In the genomic region with DNA sequence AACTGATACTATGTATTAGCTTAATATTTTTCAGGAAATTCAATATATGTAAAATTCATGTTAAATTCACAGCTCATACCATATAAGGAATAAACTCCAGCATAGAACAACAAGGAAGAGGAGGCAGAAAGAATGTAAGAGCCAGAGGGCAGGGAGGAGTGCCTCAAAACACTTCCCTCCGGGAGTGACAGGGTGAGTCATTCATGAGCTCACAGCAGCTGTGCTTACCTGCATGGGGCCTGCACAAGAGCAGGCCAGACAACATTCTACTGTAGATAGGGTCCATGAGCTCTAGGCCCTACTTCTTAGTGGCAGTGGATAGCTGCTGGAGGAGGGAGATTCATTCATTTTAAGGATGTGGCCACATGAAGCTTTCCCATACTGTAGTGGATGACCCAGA, we compare ENCODE assay signal across 18 mouse cellular contexts. TPM values are rescaled to one million over a fixed set of nuclear protein-coding genes. Genes with fewer than 3 reads are reported as not detected.
DNase-seq lines count a peak whose midpoint lies in the region; ATAC-seq and TF ChIP-seq lines count a peak whose summit lies in the region.
"Had no signal": no experiment of that assay in that cellular context is flagged by ENCODE, and none has a peak within 500 bp of the region (broad histone marks: within the 10 kb centered on the region; RNA-seq: fewer than 3 reads in every experiment).

No protein-coding gene starts in this region.

- in situ Hi-C loops in CH12.LX (cut with MboI; ENCODE audit: low pct_ligation_motif_present, low pct_unique_long_range_greater_than_20kb, low sequenced_read_pairs): loop anchor here (10.0 to 25.0 kb wide), 3 partner anchors 418 to 1043 kb away; no protein-coding TSS in a partner anchor

- peak; percentile 25; the same call in 1 of the 2 replicates for ATAC-seq in lung, postnatal 0 days
- ATAC-seq: midbrain, embryonic 13.5 days had no signal

- WGBS in lung, postnatal 0 days: 36% methylated on average over 1 of the region's 1 CpGs

- H3K4me1 ChIP-seq in lung, postnatal 0 days (ENCODE audit: insufficient read depth, low read depth, low read length): no peaks in the 10 kb centered on the region
- peaks cover 19 to 41% of the 10 kb centered on the region in 2 experiments for H3K4me1 ChIP-seq in CH12.LX (ENCODE audit: control insufficient read depth in 1 of 2, insufficient read depth in 2 of 2)
- H3K4me1 ChIP-seq in brown adipose tissue, adult 24 weeks (ENCODE audit: control insufficient read depth, insufficient read depth, insufficient read length, low read length): no peaks in the 10 kb centered on the region
- H3K4me1 ChIP-seq: forebrain, embryonic 12.5 days; heart, embryonic 12.5 days; hindbrain, embryonic 12.5 days; limb, embryonic 15.5 days; liver, embryonic 15.5 days had no signal

- no peak for TF ChIP-seq CTCF in lung, postnatal 0 days (IDR thresholded peaks at IDR 0.05)
- no peak for TF ChIP-seq CTCF in CH12.LX (conservative IDR thresholded peaks at IDR 0.05 in 1 of 2, IDR thresholded peaks at IDR 0.05 in 1 of 2; ENCODE audit: low read depth in 2 of 2, low read length in 2 of 2)

- no peaks in the 10 kb centered on the region for H3K36me3 ChIP-seq in lung, postnatal 0 days (ENCODE audit: insufficient read depth, low read length)
- H3K36me3 ChIP-seq in CH12.LX (replicated peaks in 1 of 2; ENCODE audit: control insufficient read depth in 1 of 2, insufficient read depth in 1 of 2, low read length in 1 of 2): no peaks in the 10 kb centered on the region
- H3K36me3 ChIP-seq in splenic B cell, adult 2 months (ENCODE audit: control insufficient read depth, insufficient read depth, low read length, poor library complexity, severe bottlenecking): no peaks in the 10 kb centered on the region
- H3K36me3 ChIP-seq: forebrain, embryonic 12.5 days; heart, embryonic 12.5 days; hindbrain, embryonic 12.5 days; limb, embryonic 15.5 days; liver, embryonic 15.5 days; midbrain, embryonic 13.5 days had no signal

- H3K27ac ChIP-seq in lung, postnatal 0 days (ENCODE audit: low read length): no peak overlapping the region
- H3K27ac ChIP-seq in CH12.LX (ENCODE audit: insufficient read depth, low read depth): 0 out of 2 replicates have a peak overlapping the region, but pooled peaks have one; percentile 18
- H3K27ac ChIP-seq in brown adipose tissue, adult 24 weeks (replicated peaks; ENCODE audit: low read depth, low read length): peak overlapping the region; percentile 24; the same call in 1 of the 2 replicates
- H3K27ac ChIP-seq: forebrain, embryonic 12.5 days; hindbrain, embryonic 12.5 days; limb, embryonic 15.5 days; liver, embryonic 15.5 days; midbrain, embryonic 13.5 days had no signal

- TF ChIP-seq EP300 in lung, postnatal 0 days (IDR thresholded peaks at IDR 0.05): no peak
- TF ChIP-seq EP300 in CH12.LX (IDR thresholded peaks at IDR 0.05; ENCODE audit: low read length): no peak

- H3K9ac ChIP-seq in lung, postnatal 0 days (replicated peaks; ENCODE audit: low read depth): no peak overlapping the region
- H3K9ac ChIP-seq in CH12.LX (ENCODE audit: insufficient read depth, low read depth): no peak overlapping the region
- H3K9ac ChIP-seq: forebrain, embryonic 12.5 days; heart, embryonic 12.5 days; hindbrain, embryonic 12.5 days; limb, embryonic 15.5 days; liver, embryonic 15.5 days; midbrain, embryonic 13.5 days had no signal

- TF ChIP-seq POLR2A in CH12.LX (IDR thresholded peaks at IDR 0.05; ENCODE audit: low read depth, low read length): no peak

- no peaks in the 10 kb centered on the region for H3K9me3 ChIP-seq in lung, postnatal 0 days (ENCODE audit: low read length)
- H3K9me3 ChIP-seq in CH12.LX (replicated peaks; ENCODE audit: low read length): no peaks in the 10 kb centered on the region
- H3K9me3 ChIP-seq: forebrain, embryonic 12.5 days; heart, embryonic 12.5 days; hindbrain, embryonic 12.5 days; limb, embryonic 15.5 days; liver, embryonic 15.5 days; megakaryocyte, embryonic 14.5 days; midbrain, embryonic 13.5 days had no signal

- peak; percentile 36 for DNase-seq in lung, postnatal 0 days (ENCODE audit: low spot score)
- DNase-seq in lung, postnatal 10 days: no peak
- no peak for DNase-seq in CH12.LX (ENCODE audit: extremely low read depth)
- peak; percentile 4 for DNase-seq in splenic B cell, adult 2 months (ENCODE audit: low read depth, low spot score)
- DNase-seq in embryo, embryonic 11 days: no peak
- DNase-seq in lung, postnatal 36 days: no peak
- no peak for DNase-seq in urinary bladder, postnatal 36 days (ENCODE audit: low spot score in 2 of 2)
- DNase-seq: right cerebral cortex, adult 18-20 months had no signal

- no peaks in the 10 kb centered on the region for H3K79me2 ChIP-seq in CH12.LX (replicated peaks; ENCODE audit: control insufficient read depth, extremely low read depth, insufficient read depth, poor library complexity, severe bottlenecking)

- dilution Hi-C loops in CH12.LX (cut with MboI; ENCODE audit: extremely low pct_ligation_motif_present, extremely low pct_unique_long_range_greater_than_20kb, low sequenced_read_pairs): no loop called here

- no peak overlapping the region for H3K4me3 ChIP-seq in lung, postnatal 0 days (ENCODE audit: low read depth, low read length)
- no peak overlapping the region for H3K4me3 ChIP-seq in CH12.LX (replicated peaks in 1 of 3; ENCODE audit: low read depth in 2 of 3, low read length in 2 of 3, poor library complexity in 1 of 3)
- no peak overlapping the region for H3K4me3 ChIP-seq in brown adipose tissue, adult 24 weeks (ENCODE audit: insufficient read depth, low read depth, low read length)
- H3K4me3 ChIP-seq: forebrain, embryonic 12.5 days; heart, embryonic 12.5 days; hindbrain, embryonic 12.5 days; limb, embryonic 15.5 days; liver, embryonic 15.5 days; megakaryocyte, embryonic 14.5 days; midbrain, embryonic 13.5 days had no signal

- no peak overlapping the region for H3K4me2 ChIP-seq in lung, postnatal 0 days (replicated peaks; ENCODE audit: low read depth, low read length)
- H3K4me2 ChIP-seq in CH12.LX (ENCODE audit: insufficient read depth, low read depth, poor library complexity, severe bottlenecking): no peak overlapping the region
- H3K4me2 ChIP-seq: forebrain, embryonic 12.5 days; heart, embryonic 12.5 days; hindbrain, embryonic 12.5 days; limb, embryonic 15.5 days; liver, embryonic 15.5 days; midbrain, embryonic 13.5 days had no signal

- TF ChIP-seq RAD21 in CH12.LX (IDR thresholded peaks at IDR 0.05; ENCODE audit: low read depth, low read length): no peak

- H3K27me3 ChIP-seq in lung, postnatal 0 days (replicated peaks; ENCODE audit: insufficient read depth, low read length): no peaks in the 10 kb centered on the region
- no peaks in the 10 kb centered on the region for H3K27me3 ChIP-seq in CH12.LX (replicated peaks)
- no peaks in the 10 kb centered on the region for H3K27me3 ChIP-seq in splenic B cell, adult 2 months (ENCODE audit: control insufficient read depth, insufficient read depth, low read length, poor library complexity, severe bottlenecking)
- H3K27me3 ChIP-seq: heart, embryonic 12.5 days; liver, embryonic 15.5 days had no signal

TF ChIP-seq in CH12.LX, 34 proteins besides CTCF, POLR2A, EP300 and RAD21:
- TF ChIP-seq SIN3A (IDR thresholded peaks at IDR 0.05; ENCODE audit: low read length) (no peak), UBTF (IDR thresholded peaks at IDR 0.05; ENCODE audit: low read depth, low read length) (no peak), MXI1 (IDR thresholded peaks at IDR 0.05; ENCODE audit: low read depth, low read length) (no peak)

RNA-seq across cellular contexts. Expression of a gene that starts 20.7 kb away (rescaled TPM):
- polyA plus RNA-seq in lung, postnatal 0 days (2015; fragmentation: Nextera tagmentation; extraction: Ambion mirVana): 7,609 and 7,998 TPM in 2 replicates
- 2,307 and 2,940 TPM in 2 replicates for total RNA-seq in CH12.LX (2012; rRNA removed)
- total RNA-seq in CH12.LX (2014; rRNA removed): 6,726 and 7,895 TPM in 2 replicates
- 1,685 and 1,828 TPM in 2 replicates for polyA plus RNA-seq in CH12.LX (2012; ENCODE audit: insufficient read length, low read depth)
- 941 and 1,203 TPM in 2 replicates for polyA plus RNA-seq in brown adipose tissue, adult 24 weeks (2012; ENCODE audit: insufficient read depth, insufficient read length, missing spikeins)

RNA-seq across cellular contexts. Expression of a gene that starts 34.3 kb away (rescaled TPM):
- polyA plus RNA-seq in lung, postnatal 0 days (2015; fragmentation: Nextera tagmentation; extraction: Ambion mirVana): 1.5 and 1.9 TPM in 2 replicates
- total RNA-seq in CH12.LX (2012; rRNA removed) (not detected in 2 replicates), CH12.LX (2014; rRNA removed) (not detected in 2 replicates)
- polyA plus RNA-seq in CH12.LX (2012; ENCODE audit: insufficient read length, low read depth): not detected in 2 replicates
- polyA plus RNA-seq in brown adipose tissue, adult 24 weeks (2012; ENCODE audit: insufficient read depth, insufficient read length, missing spikeins): 0.79 and 0.99 TPM in 2 replicates
- polyA plus RNA-seq: cerebellum, adult 2 months; forebrain, embryonic 12.5 days; neural tube, embryonic 14.5 days had no signal

Comparison
In these comparisons a context has a peak if more than half of its experiments do, and no peak if none do; other contexts are left out.
1. DNase-seq: peak in lung, postnatal 0 days (single experiment) and splenic B cell, adult 2 months (single experiment); none in lung, postnatal 10 days (single experiment), CH12.LX (single experiment), embryo, embryonic 11 days (single experiment), lung, postnatal 36 days (single experiment) and urinary bladder, postnatal 36 days (0 of 2).